Mouse (Mus musculus) hindbrain, embryonic 12.5 days (tissue): Measurements from ENCODE around the gene Olfr1414. TPM values are rescaled to one million over a fixed set of nuclear protein-coding genes. Genes with fewer than 3 reads are reported as not detected.
"Not testable (repeated sequence)": the region's sequence is repeated elsewhere in the genome, so short reads cannot be mapped to it uniquely, and the experiment has no call there.

Source experiments
- ATAC-seq: fragments of 200-750 bp; cut with Nextera tagmentation; 2 replicates; pipeline ENCODE4 v1.8.0; 2017; ENCODE audit warnings: moderate TSS enrichment; ENCODE audit not compliant: low FRiP score
- H3K27ac ChIP-seq: fragments of 300-500 bp; sonication (generic); 2 replicates; pipeline ENCODE4 v1.5.1; 2016; ENCODE audit warnings: mild to moderate bottlenecking
- H3K27me3 ChIP-seq: fragments of 300-500 bp; sonication (generic); 2 replicates; pipeline ENCODE4 v1.6.1; 2016; ENCODE audit warnings: mild to moderate bottlenecking
- H3K36me3 ChIP-seq: fragments of 300-500 bp; sonication (generic); 2 replicates; pipeline ENCODE4 v1.6.1; 2016; ENCODE audit warnings: mild to moderate bottlenecking
- H3K4me1 ChIP-seq: fragments of 300-500 bp; sonication (generic); 2 replicates; pipeline ENCODE4 v1.6.1; 2016
- H3K4me2 ChIP-seq: fragments of 300-500 bp; sonication (generic); replicated peaks from 2 replicates; pipeline ENCODE4 v1.6.1; 2016; ENCODE audit warnings: mild to moderate bottlenecking
- H3K4me3 ChIP-seq: fragments of 300-500 bp; sonication (generic); 2 replicates; pipeline ENCODE4 v1.5.1; 2016; ENCODE audit warnings: mild to moderate bottlenecking
- H3K9ac ChIP-seq: fragments of 300-500 bp; sonication (generic); 2 replicates; pipeline ENCODE4 v1.6.1; 2016; ENCODE audit warnings: mild to moderate bottlenecking, moderate library complexity
- H3K9me3 ChIP-seq: fragments of 300-500 bp; sonication (generic); replicated peaks from 2 replicates; pipeline ENCODE4 v1.6.1; 2016; ENCODE audit warnings: mild to moderate bottlenecking
- WGBS: fragments of 180-500 bp; shearing (Covaris S2); methylation state at CpG from one replicate; pipeline ENCODE4 v1.1.7; 2016; 5-methylcytosine and 5-hydroxymethylcytosine counted together
- polyA plus RNA-seq: library from polyadenylated mRNA; unstranded; fragments of >200 nt; fragmentation: Nextera tagmentation; extraction: Ambion mirVana; gene quantifications from 2 replicates; pipeline ENCODE4 v1.2.1, GENCODE M21; 2016

Gene Olfr1414
- not detected in 2 replicates for polyA plus RNA-seq

GRCm38 (mm10) chr1:92518561-92518960 is at the start of gene Olfr1414:
Gene Olfr1414, minus strand, starts transcription at chr1:92518661.
- no peak within 1 kb of the TSS for H3K4me2 ChIP-seq
- H3K9ac ChIP-seq, result no peak within 1 kb of the TSS
- H3K27me3 ChIP-seq, result no peaks in the 10 kb centered on the region
- H3K36me3 ChIP-seq, result no peaks in the 10 kb centered on the region
- 85% methylated on average over 3 of the region's 3 CpGs for WGBS
- no peak for ATAC-seq
- no peak within 1 kb of the TSS for H3K4me3 ChIP-seq
- H3K27ac ChIP-seq, result no peak within 1 kb of the TSS
- no peaks in the 10 kb centered on the region for H3K9me3 ChIP-seq
- no peaks in the 10 kb centered on the region for H3K4me1 ChIP-seq

DNA sequence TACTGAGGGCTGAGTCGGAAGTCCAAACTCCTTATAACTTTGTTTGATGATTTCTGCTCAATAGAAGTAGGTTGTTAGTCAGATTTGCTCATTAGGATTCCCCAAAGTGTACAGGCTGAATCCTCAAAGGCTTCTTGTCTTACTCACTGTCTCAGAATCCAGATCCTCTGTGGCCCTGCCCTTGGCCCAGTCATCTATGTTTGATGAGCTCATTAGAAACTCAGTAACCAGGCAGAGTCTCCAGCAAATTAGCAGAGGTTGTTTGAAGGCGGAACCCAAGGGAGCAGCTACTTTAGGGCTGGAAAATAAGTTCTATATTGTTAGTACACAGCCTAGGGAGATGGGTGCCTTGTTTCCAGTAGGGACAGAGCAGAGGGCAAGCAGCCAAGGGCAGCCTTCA is 27.5 kb upstream of the Olfr1414 start:
- H3K36me3 ChIP-seq, result no peaks in the 10 kb centered on the region
- no peak for ATAC-seq
- 81% methylated on average over 2 of the region's 2 CpGs for WGBS

DNA sequence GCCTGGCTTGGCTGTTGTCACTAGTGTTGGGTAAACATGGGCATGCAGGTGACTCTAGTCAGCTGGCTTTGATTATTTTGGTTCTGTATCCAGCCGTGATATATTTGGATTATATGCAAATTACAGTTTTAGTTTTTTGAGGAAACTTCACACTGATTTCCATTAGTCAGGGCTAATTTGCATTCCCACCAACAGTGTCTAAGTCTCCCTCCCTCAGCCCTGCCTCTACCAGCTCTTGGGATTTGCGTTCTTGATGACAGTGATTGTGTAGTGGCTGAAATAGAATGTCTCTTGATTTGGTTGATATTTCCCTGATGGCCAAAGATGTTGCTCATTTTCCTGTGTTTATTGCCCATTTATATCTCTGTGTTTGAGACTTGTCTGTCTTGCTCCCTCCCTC is 20.6 kb upstream of the Olfr1414 start:
- Histone ChIP-seq H3K36me3 (no peaks in the 10 kb centered on the region), H3K4me2 (no peak overlapping the region), H3K9me3 (no peaks in the 10 kb centered on the region), H3K4me3 (no peak overlapping the region), H3K27me3 (no peaks in the 10 kb centered on the region), H3K9ac (no peak overlapping the region), H3K27ac (no peak overlapping the region), H3K4me1 (no peaks in the 10 kb centered on the region)
- ATAC-seq, result no peak
- 54% methylated on average over 2 of the region's 2 CpGs for WGBS

More for the DNA sequence above, 27.5 kb upstream of the Olfr1414 start:
- no peaks in the 10 kb centered on the region for H3K9me3 ChIP-seq
- no peaks in the 10 kb centered on the region for H3K27me3 ChIP-seq
- no peak overlapping the region for H3K4me3 ChIP-seq
- H3K4me2 ChIP-seq, result no peak overlapping the region
- no peak overlapping the region for H3K27ac ChIP-seq
- H3K4me1 ChIP-seq, result no peaks in the 10 kb centered on the region
- H3K9ac ChIP-seq, result no peak overlapping the region

DNA sequence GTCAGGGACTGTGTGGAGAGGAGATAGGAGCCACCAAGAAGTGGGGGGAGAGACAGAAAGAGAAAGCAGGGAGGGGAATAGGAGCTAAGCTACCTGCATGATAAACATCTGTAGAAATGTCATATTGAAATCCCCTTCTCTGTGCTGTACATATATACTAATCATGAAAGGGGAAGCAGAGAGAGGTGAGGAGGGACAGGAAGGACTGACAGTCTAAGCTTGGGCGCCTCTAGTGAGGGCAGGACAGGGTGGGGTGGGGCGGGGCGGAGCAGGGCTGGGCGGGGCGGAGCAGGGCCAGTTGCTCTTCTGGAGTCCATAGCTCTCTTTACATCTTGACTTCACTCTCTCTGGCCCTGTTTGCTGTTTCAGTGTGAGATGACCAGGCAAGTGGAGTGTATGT is 18.5 kb upstream of the Olfr1414 start:
- no peak overlapping the region for H3K4me3 ChIP-seq
- H3K27me3 ChIP-seq, result no peaks in the 10 kb centered on the region
- no peak overlapping the region for H3K9ac ChIP-seq
- H3K36me3 ChIP-seq, result no peaks in the 10 kb centered on the region
- no peaks in the 10 kb centered on the region for H3K9me3 ChIP-seq
- ATAC-seq, result no peak
- H3K4me1 ChIP-seq, result no peaks in the 10 kb centered on the region
- H3K27ac ChIP-seq, result no peak overlapping the region
- H3K4me2 ChIP-seq, result no peak overlapping the region
- 43% methylated on average over 5 of the region's 5 CpGs for WGBS

GRCm38 (mm10) chr1:92523764-92524163 is 5.3 kb upstream of the Olfr1414 start:
- Histone ChIP-seq H3K27ac (no peak overlapping the region), H3K4me3 (no peak overlapping the region), H3K9me3 (no peaks in the 10 kb centered on the region), H3K27me3 (no peaks in the 10 kb centered on the region), H3K4me1 (no peaks in the 10 kb centered on the region), H3K4me2 (no peak overlapping the region), H3K36me3 (no peaks in the 10 kb centered on the region), H3K9ac (no peak overlapping the region)
- ATAC-seq, result no peak
- 88% methylated on average over 3 of the region's 3 CpGs for WGBS

GRCm38 (mm10) chr1:92521376-92521775 is 2.9 kb upstream of the Olfr1414 start:
- H3K4me1 ChIP-seq, result no peaks in the 10 kb centered on the region
- H3K4me3 ChIP-seq, result no peak overlapping the region
- no peaks in the 10 kb centered on the region for H3K36me3 ChIP-seq
- H3K27ac ChIP-seq, result no peak overlapping the region
- ATAC-seq, result peak; percentile 35; the same call in 1 of the 2 replicates
- no peaks in the 10 kb centered on the region for H3K27me3 ChIP-seq
- no peak overlapping the region for H3K4me2 ChIP-seq
- WGBS, result 22% methylated on average over 10 of the region's 10 CpGs
- no peak overlapping the region for H3K9ac ChIP-seq
- H3K9me3 ChIP-seq, result no peaks in the 10 kb centered on the region

- no peak overlapping the region for H3K27ac ChIP-seq
- ATAC-seq, result no peak
- no peak overlapping the region for H3K4me2 ChIP-seq
- 92% methylated on average over 6 of the region's 6 CpGs for WGBS
- no peak overlapping the region for H3K4me3 ChIP-seq
- H3K4me1 ChIP-seq, result no peaks in the 10 kb centered on the region
- H3K9me3 ChIP-seq, result no peaks in the 10 kb centered on the region
- H3K9ac ChIP-seq, result no peak overlapping the region
- H3K27me3 ChIP-seq, result no peaks in the 10 kb centered on the region
- H3K36me3 ChIP-seq, result no peaks in the 10 kb centered on the region
Observed at GRCm38 (mm10) chr1:92519046-92519445, 585 bp upstream of the Olfr1414 start.

DNA sequence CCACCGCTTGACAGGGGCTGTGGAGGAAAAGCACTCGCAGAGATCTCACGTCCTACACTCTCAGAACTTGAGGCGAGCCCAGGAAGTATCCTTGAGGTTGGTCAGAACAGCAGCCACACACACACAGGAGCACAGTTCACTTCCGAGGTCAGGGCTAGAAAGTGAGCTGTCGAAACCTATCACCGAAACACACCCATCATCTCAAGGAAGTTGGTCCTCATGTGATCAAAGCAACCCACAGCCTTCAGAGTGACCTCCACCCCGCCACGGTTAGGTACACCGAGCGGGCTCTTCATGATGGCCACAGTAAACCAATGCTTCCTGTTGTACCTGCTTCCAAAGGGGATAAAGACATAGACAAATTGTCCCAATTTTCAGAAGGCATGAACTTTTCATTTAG is 3.1 kb downstream of the Olfr1414 start:
- ATAC-seq, result no peak
- no peak overlapping the region for H3K4me3 ChIP-seq
- H3K27me3 ChIP-seq, result no peaks in the 10 kb centered on the region
- H3K9me3 ChIP-seq, result no peaks in the 10 kb centered on the region
- no peak overlapping the region for H3K9ac ChIP-seq
- no peak overlapping the region for H3K27ac ChIP-seq
- 85% methylated on average over 11 of the region's 11 CpGs for WGBS
- H3K36me3 ChIP-seq, result no peaks in the 10 kb centered on the region
- no peak overlapping the region for H3K4me2 ChIP-seq
- no peaks in the 10 kb centered on the region for H3K4me1 ChIP-seq

DNA sequence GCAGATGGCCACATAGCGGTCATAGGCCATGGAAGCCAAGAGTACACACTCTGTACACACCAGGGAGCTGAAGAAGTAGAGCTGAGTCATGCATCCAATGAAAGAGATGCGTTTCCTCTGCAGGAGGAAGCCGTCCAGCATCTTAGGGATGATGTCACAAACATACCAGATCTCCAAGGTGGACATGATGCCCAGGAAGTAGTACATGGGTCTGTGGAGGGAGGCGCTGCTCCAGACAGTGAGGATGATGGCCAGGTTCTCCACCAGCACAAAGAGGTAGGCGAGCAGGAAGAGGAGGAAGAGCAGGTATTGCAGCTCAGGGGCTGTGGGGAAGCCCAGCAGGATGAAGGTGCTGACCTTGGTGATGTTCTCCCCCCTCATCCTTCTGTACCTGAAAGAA is 6.8 kb downstream of the Olfr1414 start:
- H3K9ac ChIP-seq, H3K36me3 ChIP-seq, H3K27me3 ChIP-seq, ATAC-seq, H3K9me3 ChIP-seq, H3K4me2 ChIP-seq, H3K4me1 ChIP-seq, H3K4me3 ChIP-seq, H3K27ac ChIP-seq: not testable (repeated sequence)
- WGBS, result 81% methylated on average over 5 of the region's 5 CpGs

GRCm38 (mm10) chr1:92496001-92496400 is 22.5 kb downstream of the Olfr1414 start, which contains the start of gene Olfr1415:
Gene Olfr1415, minus strand, starts transcription at chr1:92496101.
- Histone ChIP-seq H3K27me3 (no peaks in the 10 kb centered on the region), H3K27ac (no peak within 1 kb of the TSS), H3K4me3 (no peak within 1 kb of the TSS), H3K4me1 (no peaks in the 10 kb centered on the region), H3K9me3 (0 out of 2 replicates have a peak, but pooled peaks cover 4% of the 10 kb centered on the region), H3K4me2 (no peak within 1 kb of the TSS), H3K36me3 (no peaks in the 10 kb centered on the region), H3K9ac (no peak within 1 kb of the TSS)
- 85% methylated on average over 2 of the region's 2 CpGs for WGBS
- ATAC-seq, result no peak

GRCm38 (mm10) chr1:92485013-92485412 is 33.4 kb downstream of the Olfr1414 start, which contains the start of gene Olfr1416:
Gene Olfr1416, minus strand, starts transcription at chr1:92485113.
- no peaks in the 10 kb centered on the region for H3K4me1 ChIP-seq
- H3K36me3 ChIP-seq, result no peaks in the 10 kb centered on the region
- 0 out of 2 replicates have a peak, but pooled peaks cover 2% of the 10 kb centered on the region for H3K27me3 ChIP-seq
- ATAC-seq, result no peak
- H3K9me3 ChIP-seq, result peaks cover 8% of the 10 kb centered on the region
- H3K9ac ChIP-seq, result no peak within 1 kb of the TSS
- no peak within 1 kb of the TSS for H3K4me3 ChIP-seq
- H3K27ac ChIP-seq, result no peak within 1 kb of the TSS
- H3K4me2 ChIP-seq, result no peak within 1 kb of the TSS

- H3K9ac ChIP-seq, result peak overlapping the region; percentile 51
- peaks cover 18% of the 10 kb centered on the region for H3K36me3 ChIP-seq
- H3K27me3 ChIP-seq, result peaks cover 3% of the 10 kb centered on the region
- peaks cover 9% of the 10 kb centered on the region for H3K4me1 ChIP-seq
- WGBS, result 6% methylated on average over 10 of the region's 10 CpGs
- no peak; the same call in 1 of the 2 replicates for ATAC-seq
- no peaks in the 10 kb centered on the region for H3K9me3 ChIP-seq
- peak overlapping the region; percentile 97 for H3K4me3 ChIP-seq
- H3K4me2 ChIP-seq, result peak overlapping the region; percentile 76
- no peak overlapping the region for H3K27ac ChIP-seq
Observed at GRCm38 (mm10) chr1:92474066-92474578, 44.3 kb downstream of the Olfr1414 start.
